11 mouse cellular contexts compared by ENCODE assay signal in genomic region chr17:56427857-56428256, GRCm38 (mm10).
"Had no signal": no experiment of that assay in that cellular context is flagged by ENCODE, and none has a peak within 500 bp of the region (broad histone marks: within the 10 kb centered on the region; RNA-seq: fewer than 3 reads in every experiment).

No protein-coding gene starts in this region.

- ATAC-seq: intestine, postnatal 0 days; midbrain, embryonic 16.5 days had no signal

- H3K4me2 ChIP-seq: limb, embryonic 13.5 days; midbrain, embryonic 12.5 days; stomach, embryonic 15.5 days had no signal

- H3K9ac ChIP-seq: liver, embryonic 14.5 days; midbrain, embryonic 12.5 days; stomach, embryonic 15.5 days had no signal

- H3K27me3 ChIP-seq: limb, embryonic 13.5 days; stomach, embryonic 15.5 days had no signal

- H3K4me3 ChIP-seq: limb, embryonic 13.5 days; midbrain, embryonic 12.5 days; stomach, embryonic 15.5 days had no signal

- DNase-seq: kidney, adult 8-10 months; kidney, postnatal 25 days; lung, adult 18-20 months; thymus, adult 2 months; thymus, postnatal 36 days had no signal

- H3K27ac ChIP-seq: limb, embryonic 13.5 days; liver, embryonic 14.5 days; midbrain, embryonic 12.5 days; stomach, embryonic 15.5 days had no signal

- H3K9me3 ChIP-seq: limb, embryonic 13.5 days; midbrain, embryonic 12.5 days; stomach, embryonic 15.5 days had no signal
